Mouse (Mus musculus) embryonic fibroblast, embryonic 13.5 days (primary cell): ENCODE results near the gene Cep55.

Experiments
- CTCF ChIP-seq: IDR thresholded peaks from 2 replicates; pipeline ENCODE4 v1.5.1; 2011; ENCODE audit warnings: mild to moderate bottlenecking, control low read depth, low read length, moderate library complexity, borderline replicate concordance; ENCODE audit not compliant: insufficient read depth
- POLR2A ChIP-seq: IDR thresholded peaks from 2 replicates; pipeline ENCODE4 v1.6.1; 2011; ENCODE audit warnings: low read depth, mild to moderate bottlenecking, control low read depth, low read length, moderate library complexity

DNA sequence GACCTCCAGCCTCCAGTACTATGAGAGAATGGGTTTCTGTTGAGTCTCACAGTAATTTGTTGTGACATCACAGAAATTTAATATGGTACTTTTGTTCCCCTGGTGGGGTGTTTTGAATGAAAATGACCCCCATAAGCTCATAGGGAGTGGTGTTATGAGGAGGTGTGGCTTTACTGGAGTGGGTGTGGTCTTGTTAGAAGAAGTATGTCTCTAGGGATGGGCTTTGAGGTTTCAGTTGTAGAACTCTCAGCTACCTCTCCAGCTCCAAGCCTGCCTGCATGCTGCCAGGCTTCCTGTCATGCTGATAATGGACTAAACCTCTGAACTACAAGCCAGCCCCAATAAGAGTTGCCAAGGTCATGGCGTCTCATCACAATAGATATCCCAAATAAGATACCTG lies 5.1 kb upstream of the Cep55 start:
- TF ChIP-seq CTCF, result no peak
- no peak for TF ChIP-seq POLR2A
